Mouse (Mus musculus) cerebellum, adult 11-12 months (tissue): ENCODE data around the gene Papss1.

ENCODE experiments used
- DNase-seq: peaks from one replicate; pipeline ENCODE4 v3.0.0; 2022

The Papss1 gene

GRCm38 (mm10) chr3:131586818-131587217 is 22.2 kb downstream of the Papss1 start:
- no peak for DNase-seq

GRCm38 (mm10) chr3:131587959-131588358 is 23.4 kb downstream of the Papss1 start:
- DNase-seq, result no peak

GRCm38 (mm10) chr3:131593143-131593798 is 28.7 kb downstream of the Papss1 start:
- no peak for DNase-seq

GRCm38 (mm10) chr3:131594361-131594760 is 29.8 kb downstream of the Papss1 start:
- no peak for DNase-seq

- DNase-seq, result no peak
Observed at GRCm38 (mm10) chr3:131595546-131596245, 31.1 kb downstream of the Papss1 start.

- DNase-seq, result no peak
Observed at GRCm38 (mm10) chr3:131600726-131601125, 36.2 kb downstream of the Papss1 start.

GRCm38 (mm10) chr3:131601366-131601765 is 36.8 kb downstream of the Papss1 start:
- DNase-seq, result no peak

- no peak for DNase-seq
Observed at GRCm38 (mm10) chr3:131602995-131603414, 38.4 kb downstream of the Papss1 start.

- no peak for DNase-seq
Observed at GRCm38 (mm10) chr3:131608112-131608511, 43.5 kb downstream of the Papss1 start.

- no peak for DNase-seq
Observed at GRCm38 (mm10) chr3:131609651-131610050, 45.1 kb downstream of the Papss1 start.

- no peak for DNase-seq
Observed at GRCm38 (mm10) chr3:131610595-131610994, 46.0 kb downstream of the Papss1 start.

GRCm38 (mm10) chr3:131612847-131613246 is 48.3 kb downstream of the Papss1 start:
- no peak for DNase-seq

GRCm38 (mm10) chr3:131614056-131614455 is 49.5 kb downstream of the Papss1 start:
- DNase-seq, result no peak

- DNase-seq, result no peak
Observed at GRCm38 (mm10) chr3:131618580-131619338, 54.2 kb downstream of the Papss1 start.

GRCm38 (mm10) chr3:131623208-131623607 is 58.6 kb downstream of the Papss1 start:
- DNase-seq, result no peak

GRCm38 (mm10) chr3:131624063-131624462 is 59.5 kb downstream of the Papss1 start:
- DNase-seq, result no peak

GRCm38 (mm10) chr3:131627476-131627875 is 62.9 kb downstream of the Papss1 start:
- no peak for DNase-seq

- no peak for DNase-seq
Observed at GRCm38 (mm10) chr3:131628265-131628664, 63.7 kb downstream of the Papss1 start.

- DNase-seq, result no peak
Observed at GRCm38 (mm10) chr3:131628931-131629330, 64.4 kb downstream of the Papss1 start.

GRCm38 (mm10) chr3:131630407-131631317 is 66.1 kb downstream of the Papss1 start:
- peak; percentile 47 for DNase-seq

GRCm38 (mm10) chr3:131631318-131631870 is 66.8 kb downstream of the Papss1 start:
- peak; percentile 93 for DNase-seq

GRCm38 (mm10) chr3:131634091-131634490 is 69.5 kb downstream of the Papss1 start:
- no peak for DNase-seq
